Mouse (Mus musculus) urinary bladder, postnatal 36 days (tissue): ENCODE results near the gene Prkcb.

ENCODE experiments used
- DNase-seq, 2 experiments: peaks; one replicate each; pipeline ENCODE4 v3.0.0; 2022; ENCODE audit warnings: low spot score in 2 of 2, mixed read lengths in 1 of 2

Gene Prkcb

GRCm38 (mm10) chr7:122322038-122322690 is 33.6 kb downstream of the Prkcb start:
- no peak for DNase-seq

GRCm38 (mm10) chr7:122327942-122328341 is 39.4 kb downstream of the Prkcb start:
- no peak for DNase-seq

GRCm38 (mm10) chr7:122328466-122328865 is 39.9 kb downstream of the Prkcb start:
- no peak for DNase-seq

- no peak for DNase-seq
Measured at GRCm38 (mm10) chr7:122329588-122329987, 41.0 kb downstream of the Prkcb start.

- no peak for DNase-seq
Measured at GRCm38 (mm10) chr7:122333686-122334085, 45.1 kb downstream of the Prkcb start.

- no peak for DNase-seq
Measured at GRCm38 (mm10) chr7:122337302-122337701, 48.8 kb downstream of the Prkcb start.

GRCm38 (mm10) chr7:122338055-122338454 is 49.5 kb downstream of the Prkcb start:
- DNase-seq = no peak

GRCm38 (mm10) chr7:122339476-122339875 is 50.9 kb downstream of the Prkcb start:
- DNase-seq = no peak

- DNase-seq = no peak
Measured at GRCm38 (mm10) chr7:122341813-122342212, 53.3 kb downstream of the Prkcb start.

GRCm38 (mm10) chr7:122344656-122345055 is 56.1 kb downstream of the Prkcb start:
- no peak for DNase-seq

- no peak for DNase-seq
Measured at GRCm38 (mm10) chr7:122346251-122347242, 58.0 kb downstream of the Prkcb start.

- DNase-seq = no peak
Measured at GRCm38 (mm10) chr7:122347433-122347832, 58.9 kb downstream of the Prkcb start.

- DNase-seq = no peak
Measured at GRCm38 (mm10) chr7:122349961-122350360, 61.4 kb downstream of the Prkcb start.

- DNase-seq = no peak
Measured at GRCm38 (mm10) chr7:122350741-122351140, 62.2 kb downstream of the Prkcb start.

GRCm38 (mm10) chr7:122351816-122352215 is 63.3 kb downstream of the Prkcb start:
- no peak for DNase-seq

GRCm38 (mm10) chr7:122352566-122353277 is 64.2 kb downstream of the Prkcb start:
- no peak for DNase-seq

- no peak for DNase-seq
Measured at GRCm38 (mm10) chr7:122353329-122353728, 64.8 kb downstream of the Prkcb start.

GRCm38 (mm10) chr7:122356941-122357340 is 68.4 kb downstream of the Prkcb start:
- DNase-seq = no peak

GRCm38 (mm10) chr7:122357847-122358246 is 69.3 kb downstream of the Prkcb start:
- DNase-seq = peak in 1 of 2 experiments; percentile 51

- DNase-seq = no peak
Measured at GRCm38 (mm10) chr7:122366635-122367034, 78.1 kb downstream of the Prkcb start.

GRCm38 (mm10) chr7:122367303-122368007 is 78.9 kb downstream of the Prkcb start:
- no peak for DNase-seq
